Comparison of ENCODE assay signal across 8 mouse cellular contexts in the genomic region with DNA sequence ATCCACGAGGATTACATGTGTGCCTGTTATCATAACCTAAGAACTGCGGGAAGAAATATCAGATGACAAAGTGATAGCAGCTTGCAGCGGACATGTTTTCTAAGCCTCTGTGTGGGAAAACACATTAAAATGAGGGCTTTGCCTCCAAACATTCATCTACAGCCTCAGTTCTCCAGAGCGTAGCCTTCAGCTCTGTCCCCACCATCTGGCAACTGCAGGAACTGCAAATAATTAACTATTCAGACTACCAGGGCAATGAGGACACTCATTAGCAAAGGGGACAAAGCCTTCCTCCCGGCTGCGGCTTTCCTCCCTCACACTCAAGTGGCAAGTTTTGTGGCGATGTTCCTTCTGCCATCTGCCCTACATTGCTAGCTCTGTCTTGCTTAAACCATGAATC. TPM values are rescaled to one million over a fixed set of nuclear protein-coding genes. Genes with fewer than 3 reads are reported as not detected.
A peak's percentile ranks its signal among the peaks of the same experiment; 100 is the strongest.
DNase-seq lines count a peak whose midpoint lies in the region.

No protein-coding gene starts in this region.

- peak; percentile 58 for DNase-seq in 3T3-L1 (ENCODE audit: low read depth, low spot score)
- DNase-seq in MN1 (ENCODE audit: low spot score), result peak; percentile 44
- peak; percentile 55 for DNase-seq in cerebellum, adult 9-10 months
- peak; percentile 49 to 89 for DNase-seq in frontal cortex, adult 2 months (ENCODE audit: extremely low spot score in 1 of 2, low spot score in 1 of 2)
- DNase-seq in kidney, adult 18-20 months, result peak; percentile 62
- DNase-seq in left cerebral cortex, postnatal 36 days (ENCODE audit: low spot score in 2 of 2), result peak; percentile 20 to 46
- DNase-seq in naive thymus-derived CD4-positive, alpha-beta T cell, adult 2 months (ENCODE audit: low read depth), result peak; percentile 39
- DNase-seq in thymus, postnatal 14 days, result peak; percentile 47

- intact Hi-C loops in left cerebral cortex, postnatal 36 days (cut with DNase I), result loop anchor here (1.0 to 5.0 kb wide), 2 partner anchors 104 to 208 kb away; no protein-coding TSS in a partner anchor

RNA-seq across cellular contexts. Expression of gene 4921504E06Rik, which starts 33.9 kb away (rescaled TPM):
- 0.08 TPM in 1 of 2 replicates, not detected in the other for polyA plus RNA-seq in frontal cortex, adult 2 months (2012; rRNA removed)
- not detected for total RNA-seq in left cerebral cortex, postnatal 36 days (2021)

Comparison
In these comparisons a context has a peak if more than half of its experiments do, and no peak if none do; other contexts are left out.
1. Peak in every context shown above with its lines: DNase-seq.